Mouse (Mus musculus): Measurements from ENCODE around the gene Ston2. TPM values are rescaled to one million over a fixed set of nuclear protein-coding genes. Genes with fewer than 3 reads are reported as not detected.

The Ston2 gene
- polyA plus RNA-seq, 1 experiment from 2014 or later, result 14.8 TPM

DNA sequence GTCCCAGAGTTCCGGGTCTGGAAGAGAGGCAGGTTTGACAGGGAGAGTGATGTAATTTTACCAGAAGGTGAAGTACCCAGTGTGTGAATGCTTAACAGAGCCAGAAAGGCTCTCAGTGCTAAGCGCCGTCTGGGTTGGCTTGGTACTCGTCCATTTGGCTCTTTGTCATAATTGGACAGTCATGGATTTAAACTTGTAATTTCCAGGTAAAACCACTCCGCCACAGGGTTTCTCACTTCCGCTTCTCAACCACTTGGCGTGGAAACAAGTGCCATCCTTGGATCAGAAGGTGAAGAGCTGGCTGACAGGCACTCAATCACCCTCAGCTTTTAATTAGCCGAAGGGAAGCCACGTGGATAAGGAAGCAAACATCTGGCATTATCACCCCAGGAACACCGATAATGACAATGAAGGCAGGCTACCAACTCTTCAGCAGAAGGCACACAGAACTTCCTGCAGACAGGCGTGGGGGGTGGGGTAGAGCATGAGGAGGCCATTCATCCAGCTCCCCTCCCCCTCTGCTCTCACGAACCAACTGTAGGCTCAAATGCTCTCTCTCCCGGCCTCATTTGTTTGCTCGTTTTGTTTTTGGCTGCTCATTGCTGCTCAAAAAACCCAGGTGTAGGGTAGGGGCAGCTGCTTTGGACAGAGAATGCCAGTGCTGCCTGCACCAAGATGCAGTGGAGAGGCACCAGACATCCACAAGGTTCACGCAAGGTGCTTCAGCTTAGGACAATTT lies 103.9 kb downstream of the Ston2 start:
- DNase-seq (ENCODE audit: low read depth, low spot score), result no peak
- TF ChIP-seq CTCF (IDR thresholded peaks at IDR 0.05), result no peak
- ChIA-PET POLR2A (no interaction called here), CTCF (no interaction called here)
- in situ Hi-C loops (cut with MboI; ENCODE audit: low pct_unique_long_range_greater_than_20kb), result no loop called here
- H3K27me3 ChIP-seq, result no peaks in the 10 kb centered on the region
- no peak for ATAC-seq

DNA sequence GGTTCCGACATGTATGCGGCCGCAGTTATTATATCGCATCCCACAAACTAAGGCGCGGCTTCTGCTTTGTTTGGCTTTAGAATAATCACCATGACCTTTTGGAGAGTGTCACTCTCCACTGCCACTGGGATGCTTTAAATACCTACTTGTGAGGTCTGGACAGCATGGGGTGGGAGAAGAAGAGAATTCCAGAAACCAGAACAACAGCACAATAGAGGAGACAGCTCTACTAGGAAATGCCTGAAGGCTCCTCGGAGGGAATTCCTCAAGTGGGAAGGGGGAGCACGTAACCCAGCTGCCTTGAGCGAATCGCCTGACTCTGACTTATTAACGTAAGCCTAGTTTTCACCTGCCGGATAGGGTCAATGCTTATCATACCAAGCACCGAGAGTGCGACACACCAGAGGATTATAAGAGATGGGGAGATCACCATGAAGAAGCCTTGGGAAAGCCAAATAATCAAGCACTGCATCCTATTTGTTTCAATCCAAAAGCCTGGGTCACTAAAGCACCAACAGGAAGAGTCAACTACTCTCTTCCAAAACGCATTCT lies 104.6 kb downstream of the Ston2 start:
- in situ Hi-C loops (cut with MboI; ENCODE audit: low pct_unique_long_range_greater_than_20kb), result no loop called here
- DNase-seq (ENCODE audit: low read depth, low spot score) (no peak), ATAC-seq (no peak)
- POLR2A ChIA-PET, result no interaction called here
- no peak for TF ChIP-seq CTCF (IDR thresholded peaks at IDR 0.05)
- CTCF ChIA-PET, result no interaction called here
- no peaks in the 10 kb centered on the region for H3K27me3 ChIP-seq

DNA sequence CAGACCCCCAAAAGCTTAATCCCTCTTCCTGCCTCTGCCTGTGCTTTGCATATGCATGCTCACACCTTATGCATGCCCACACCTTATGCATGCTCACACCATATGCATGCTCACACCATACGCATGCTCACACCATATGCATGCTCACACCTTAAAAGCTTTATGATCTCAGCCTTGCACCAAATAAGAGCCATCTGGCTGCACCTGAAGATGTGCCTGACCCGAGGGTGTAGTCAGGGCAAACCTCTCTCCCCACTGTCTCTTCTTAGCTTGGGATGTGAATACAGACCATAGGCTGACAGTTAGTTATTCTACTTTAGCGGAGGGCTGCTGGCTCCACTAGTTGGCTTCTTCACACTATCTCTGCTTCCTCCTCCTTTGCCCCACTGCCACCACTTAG lies 105.1 kb downstream of the Ston2 start:
- ChIA-PET POLR2A (no interaction called here), CTCF (no interaction called here)
- in situ Hi-C loops (cut with MboI; ENCODE audit: low pct_unique_long_range_greater_than_20kb), result no loop called here
- no peak for ATAC-seq
- DNase-seq (ENCODE audit: low read depth, low spot score), result no peak
- no peaks in the 10 kb centered on the region for H3K27me3 ChIP-seq
- TF ChIP-seq CTCF (IDR thresholded peaks at IDR 0.05), result no peak

DNA sequence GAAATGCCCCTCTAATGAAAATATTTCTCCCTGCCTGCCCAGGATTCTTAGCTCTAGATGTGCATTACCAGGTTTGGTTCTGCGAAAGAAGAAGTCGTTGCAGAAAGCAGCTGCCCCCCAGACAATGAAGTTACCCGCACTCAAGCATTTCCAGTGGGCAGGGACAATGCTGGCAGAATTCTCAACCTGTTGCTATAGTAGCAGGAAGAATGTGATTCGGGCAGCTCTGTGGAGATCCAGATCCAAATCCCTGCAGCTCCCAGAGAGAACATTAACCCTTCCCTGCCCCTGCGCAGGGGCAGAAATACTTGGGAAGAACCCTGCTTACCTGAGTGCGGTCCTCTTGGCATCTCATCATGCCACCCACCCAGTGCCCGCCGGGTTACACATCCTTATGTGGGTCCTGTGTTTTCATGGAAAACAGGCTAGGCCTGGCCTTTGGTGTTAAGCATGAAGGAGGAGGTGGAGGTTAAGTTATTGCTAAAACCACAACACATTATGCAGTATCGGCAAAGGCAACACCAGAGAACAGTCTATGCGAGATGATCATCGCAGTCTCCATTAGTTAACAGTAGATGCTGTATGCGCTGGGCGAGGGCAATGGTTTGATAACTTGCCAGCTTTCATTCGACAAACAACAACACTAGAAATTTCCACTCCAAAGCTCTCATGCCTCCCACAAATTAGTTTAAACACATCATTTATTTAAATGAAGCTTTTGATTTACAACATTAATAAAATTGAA lies 108.7 kb downstream of the Ston2 start:
- ATAC-seq, result no peak

DNA sequence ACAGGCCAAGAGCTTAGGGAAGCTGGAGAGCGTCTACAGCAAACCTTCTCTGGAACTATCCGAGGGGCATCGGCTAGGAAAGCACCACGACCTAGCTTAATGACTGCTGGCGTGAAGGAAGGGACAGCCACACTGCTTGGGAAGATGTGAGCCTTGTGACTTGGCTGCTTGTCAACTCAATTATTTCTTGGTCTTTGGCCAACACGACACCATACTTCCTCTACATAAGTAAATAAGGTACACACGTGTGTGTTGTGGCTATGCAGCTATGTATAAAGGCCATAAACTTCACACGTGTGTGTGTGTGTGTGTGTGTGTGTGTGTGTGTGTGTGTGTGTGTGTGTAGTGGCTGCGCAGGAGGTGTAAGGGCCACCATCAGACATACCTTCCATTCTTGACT lies 112.2 kb downstream of the Ston2 start:
- in situ Hi-C loops (cut with MboI; ENCODE audit: low pct_unique_long_range_greater_than_20kb), result no loop called here
- ChIA-PET CTCF (no interaction called here), POLR2A (no interaction called here)
- no peak for TF ChIP-seq CTCF (IDR thresholded peaks at IDR 0.05)
- DNase-seq (ENCODE audit: low read depth, low spot score) (no peak), ATAC-seq (no peak)
- H3K27me3 ChIP-seq, result no peaks in the 10 kb centered on the region

More for the DNA sequence above, 108.7 kb downstream of the Ston2 start:
- in situ Hi-C loops (cut with MboI; ENCODE audit: low pct_unique_long_range_greater_than_20kb), result no loop called here
- POLR2A ChIA-PET, result no interaction called here
- DNase-seq (ENCODE audit: low read depth, low spot score), result no peak
- CTCF ChIA-PET, result interaction anchor here (1.0 to 1.2 kb wide), 2 partner anchors 12 to 108 kb away, joined by 3 read pairs; no protein-coding TSS in a partner anchor
- H3K27me3 ChIP-seq, result no peaks in the 10 kb centered on the region
- no peak for TF ChIP-seq CTCF (IDR thresholded peaks at IDR 0.05)

DNA sequence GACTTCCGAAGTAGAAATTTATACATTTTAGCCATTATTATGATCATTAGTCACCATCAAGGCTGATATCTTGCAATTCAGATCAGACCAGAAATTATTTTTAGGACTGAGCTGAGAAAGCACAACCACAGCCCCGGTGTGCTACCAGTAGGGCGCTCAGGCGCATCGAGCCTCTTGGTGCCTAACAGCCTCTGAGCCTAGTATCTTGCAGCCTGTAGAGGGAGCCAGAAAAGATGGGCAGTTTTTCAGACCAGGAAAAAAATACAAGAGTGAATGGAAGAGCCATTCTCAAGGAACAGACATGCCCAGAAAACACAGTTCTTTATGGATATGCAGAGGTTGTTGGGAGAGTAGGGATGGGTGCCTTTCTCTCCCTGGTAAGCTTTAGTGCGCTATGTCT lies 115.0 kb downstream of the Ston2 start:
- CTCF ChIA-PET, result interaction anchor here (1.1 to 1.8 kb wide), 3 partner anchors 31 to 117 kb away, joined by 4 to 5 read pairs (median 4); no protein-coding TSS in a partner anchor
- H3K27me3 ChIP-seq, result no peaks in the 10 kb centered on the region
- POLR2A ChIA-PET, result no interaction called here
- DNase-seq (ENCODE audit: low read depth, low spot score) (no peak), ATAC-seq (no peak)
- in situ Hi-C loops (cut with MboI; ENCODE audit: low pct_unique_long_range_greater_than_20kb), result no loop called here
- no peak for TF ChIP-seq CTCF (IDR thresholded peaks at IDR 0.05)

DNA sequence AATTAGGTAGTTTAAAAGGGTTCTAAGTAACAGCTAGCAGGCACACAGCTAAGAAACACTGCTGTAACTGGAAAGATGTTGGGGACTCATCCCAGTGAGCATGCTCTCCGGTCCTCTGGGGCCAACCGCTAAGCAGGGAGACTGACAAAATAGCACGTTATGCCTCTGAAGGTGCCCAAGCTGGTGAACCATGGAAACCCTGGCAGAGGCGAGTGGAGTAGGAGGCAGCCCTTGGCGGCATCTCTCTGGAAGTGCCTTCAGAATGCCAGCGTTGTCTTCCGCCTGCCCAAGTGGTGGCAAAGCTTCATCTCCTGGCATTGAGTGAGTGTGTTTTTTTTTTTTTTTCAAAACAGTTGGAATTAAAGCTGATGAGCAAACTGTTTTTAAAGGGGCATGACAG lies 115.7 kb downstream of the Ston2 start:
- ChIA-PET CTCF (interaction anchor here (1.1 to 1.8 kb wide), 3 partner anchors 31 to 118 kb away, joined by 4 to 5 read pairs (median 4); no protein-coding TSS in a partner anchor), POLR2A (no interaction called here)
- DNase-seq (ENCODE audit: low read depth, low spot score) (no peak), ATAC-seq (no peak)
- no peak for TF ChIP-seq CTCF (IDR thresholded peaks at IDR 0.05)
- in situ Hi-C loops (cut with MboI; ENCODE audit: low pct_unique_long_range_greater_than_20kb), result no loop called here
- H3K27me3 ChIP-seq, result no peaks in the 10 kb centered on the region

DNA sequence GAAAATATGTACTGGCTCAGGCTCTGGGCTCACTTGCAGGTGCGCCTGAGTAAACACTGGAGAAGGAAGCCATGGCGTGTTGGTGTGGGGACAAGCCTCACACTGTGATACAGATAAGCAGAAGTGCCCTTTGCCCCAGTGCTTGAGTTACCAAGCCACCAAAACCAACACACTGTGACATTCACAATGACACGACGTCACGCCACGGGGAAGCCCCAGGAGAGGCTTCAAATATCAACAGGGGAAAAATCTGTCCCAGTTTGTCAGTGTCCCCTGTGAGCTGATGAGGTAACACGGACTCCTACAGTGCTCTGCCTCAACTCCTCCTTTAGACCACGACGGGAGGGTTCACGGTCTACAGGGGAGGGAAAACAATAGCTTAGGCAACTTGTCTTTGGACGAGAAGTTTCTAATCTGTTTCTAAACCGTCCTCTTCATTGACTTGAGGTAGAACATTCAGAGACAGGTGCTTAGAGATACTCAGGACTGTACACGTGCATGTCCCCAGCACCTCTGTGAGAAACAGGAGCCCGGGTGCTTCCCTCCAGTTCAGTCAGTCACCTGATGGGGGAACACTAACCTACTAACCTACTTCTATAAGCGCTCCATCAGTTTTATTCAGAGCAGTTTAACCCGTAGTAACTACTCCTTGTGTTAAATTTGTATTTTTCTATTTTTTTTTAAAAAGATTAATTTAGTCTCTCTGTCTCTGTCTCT lies 119.5 kb downstream of the Ston2 start:
- in situ Hi-C loops (cut with MboI; ENCODE audit: low pct_unique_long_range_greater_than_20kb), result no loop called here
- ATAC-seq (no peak), DNase-seq (ENCODE audit: low read depth, low spot score) (no peak)
- POLR2A ChIA-PET, result interaction anchor here (0.5 kb wide), 1 partner anchor 19 kb away, joined by 4 read pairs; no protein-coding TSS in a partner anchor
- H3K27me3 ChIP-seq, result no peaks in the 10 kb centered on the region
- no peak for TF ChIP-seq CTCF (IDR thresholded peaks at IDR 0.05)
- CTCF ChIA-PET, result interaction anchor here (1.1 kb wide), 2 partner anchors 36 to 109 kb away, joined by 3 read pairs; no protein-coding TSS in a partner anchor

DNA sequence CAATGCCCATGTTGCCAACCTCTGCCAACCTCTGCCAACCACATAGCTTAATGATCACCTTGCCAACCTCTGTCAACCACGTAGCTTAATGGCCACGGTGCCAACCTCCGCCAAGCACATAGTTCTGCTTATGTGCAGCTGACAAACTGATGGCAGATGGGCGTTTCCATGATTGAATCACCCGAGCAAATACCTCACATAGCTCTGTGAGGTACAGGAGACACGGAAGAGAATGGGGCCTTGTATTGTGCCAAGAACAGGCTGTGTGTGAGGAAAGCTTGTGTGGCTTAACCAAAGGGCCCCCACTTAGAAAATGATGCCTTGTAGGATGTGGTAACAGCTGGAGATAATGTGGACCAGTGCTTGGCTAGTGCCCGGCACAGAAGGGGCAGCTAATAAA lies 120.4 kb downstream of the Ston2 start:
- CTCF ChIA-PET, result interaction anchor here (1.1 kb wide), 1 partner anchor 37 kb away, joined by 3 read pairs; no protein-coding TSS in a partner anchor
- POLR2A ChIA-PET, result no interaction called here
- no peaks in the 10 kb centered on the region for H3K27me3 ChIP-seq
- TF ChIP-seq CTCF (IDR thresholded peaks at IDR 0.05), result no peak
- in situ Hi-C loops (cut with MboI; ENCODE audit: low pct_unique_long_range_greater_than_20kb), result no loop called here
- no peak for DNase-seq (ENCODE audit: low read depth, low spot score)
- ATAC-seq, result no peak

DNA sequence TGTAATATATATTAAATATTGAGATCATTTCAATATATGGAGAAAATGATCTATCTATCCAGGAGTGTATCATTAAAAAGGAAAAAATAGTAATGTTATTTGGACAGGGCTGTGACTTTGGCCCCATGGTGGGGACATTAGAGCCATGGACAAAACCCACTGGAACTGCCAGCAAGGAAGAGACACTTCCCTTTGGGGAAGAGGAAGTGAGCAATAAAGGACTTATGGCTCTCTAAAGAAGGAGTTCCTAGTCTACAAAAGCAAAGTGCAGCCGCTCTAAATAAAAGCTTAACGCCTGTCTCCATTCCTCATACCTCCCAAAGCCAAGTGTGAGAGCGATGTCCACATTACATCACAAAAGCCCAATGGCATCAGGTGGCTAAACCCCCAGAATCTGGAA lies 121.6 kb downstream of the Ston2 start:
- in situ Hi-C loops (cut with MboI; ENCODE audit: low pct_unique_long_range_greater_than_20kb), result no loop called here
- ATAC-seq, result no peak
- CTCF ChIA-PET, result no interaction called here

More for the DNA sequence above, 121.6 kb downstream of the Ston2 start:
- TF ChIP-seq CTCF (IDR thresholded peaks at IDR 0.05), result no peak
- POLR2A ChIA-PET, result no interaction called here
- DNase-seq (ENCODE audit: low read depth, low spot score), result no peak
- no peaks in the 10 kb centered on the region for H3K27me3 ChIP-seq

Measured in Patski (cell line).